Mouse (Mus musculus) heart, postnatal 10 days (tissue): Measurements from ENCODE around the gene Coro1b. TPM values are rescaled to one million over a fixed set of nuclear protein-coding genes. Genes with fewer than 3 reads are reported as not detected.
A peak's percentile ranks its signal among the peaks of the same experiment; 100 is the strongest.

Experiments
- DNase-seq, 2 experiments: peaks; one replicate each; pipeline ENCODE4 v3.0.0; 2021
- intact Hi-C: fragments of 180-260 bp; cut with DNase I; formaldehyde crosslinking; loops from one replicate; pipeline ENCODE4 v1.15.1; 2025
- total RNA-seq, 2 experiments: library from RNA; stranded (reverse); gene quantifications; 2 replicates each; pipeline ENCODE4 v1.2.3; 2021

The Coro1b gene
- total RNA-seq, 2 experiments from 2014 or later: 87.2 to 90.7 TPM

- intact Hi-C loops: no loop called here
- no peak for DNase-seq
These were observed 9.0 kb upstream of the Coro1b start, which contains the start of gene Gpr152 for GRCm38 (mm10) chr19:4139446-4139845. TSS of gene Gpr152 (plus strand) at chr19:4139787.

DNA sequence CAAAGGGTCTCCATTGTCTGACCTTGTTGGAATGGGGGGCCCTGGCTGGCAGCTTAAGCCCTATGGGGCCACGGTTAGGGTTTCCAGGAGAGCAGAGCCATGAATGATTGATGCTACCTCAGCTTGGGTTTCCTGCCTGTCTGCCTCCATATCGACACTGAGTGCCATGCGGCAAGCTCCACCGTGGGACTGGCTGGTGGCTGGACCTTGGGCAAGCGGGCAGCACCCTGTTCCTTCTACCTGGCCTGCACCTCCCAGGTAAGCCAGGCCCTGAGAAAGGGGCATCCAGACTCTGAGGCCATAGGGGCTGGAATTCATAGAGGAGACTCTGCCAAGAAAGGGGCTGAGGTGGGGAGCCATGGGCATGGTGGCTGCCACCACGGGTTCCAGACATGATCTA, 8.3 kb upstream of the Coro1b start:
- intact Hi-C loops: no loop called here

DNA sequence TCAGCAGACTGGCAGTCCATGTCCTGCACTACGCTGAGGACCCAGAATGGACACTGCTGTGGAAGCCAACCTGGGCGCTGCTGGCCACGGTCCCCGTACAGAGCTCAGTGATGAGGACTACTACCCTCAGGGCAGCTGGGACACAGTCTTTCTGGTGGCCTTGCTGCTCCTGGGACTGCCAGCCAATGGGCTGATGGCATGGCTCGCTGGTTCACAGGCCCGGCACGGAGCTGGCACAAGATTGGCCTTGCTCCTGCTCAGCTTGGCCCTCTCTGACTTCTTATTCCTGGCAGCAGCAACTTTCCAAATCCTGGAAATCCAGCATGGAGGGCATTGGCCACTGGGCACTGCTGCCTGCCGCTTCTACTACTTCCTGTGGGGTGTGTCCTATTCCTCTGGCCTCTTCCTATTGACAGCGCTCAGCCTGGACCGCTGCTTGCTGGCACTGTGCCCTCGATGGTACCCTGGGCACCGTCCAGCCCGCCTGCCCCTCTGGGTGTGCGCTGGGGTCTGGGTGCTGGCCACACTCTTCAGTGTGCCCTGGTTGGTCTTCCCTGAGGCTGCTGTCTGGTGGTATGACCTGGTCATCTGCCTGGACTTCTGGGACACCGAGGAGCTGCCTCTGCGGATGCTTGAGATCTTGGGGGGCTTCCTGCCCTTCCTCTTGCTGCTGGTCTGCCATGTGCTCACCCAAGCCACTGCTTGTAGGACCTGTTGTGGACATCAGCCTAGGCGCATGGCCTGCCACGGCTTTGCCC, 5.8 kb upstream of the Coro1b start:
- DNase-seq: no peak
- intact Hi-C loops: no loop called here

More for the DNA sequence above, 8.3 kb upstream of the Coro1b start:
- DNase-seq: no peak

DNA sequence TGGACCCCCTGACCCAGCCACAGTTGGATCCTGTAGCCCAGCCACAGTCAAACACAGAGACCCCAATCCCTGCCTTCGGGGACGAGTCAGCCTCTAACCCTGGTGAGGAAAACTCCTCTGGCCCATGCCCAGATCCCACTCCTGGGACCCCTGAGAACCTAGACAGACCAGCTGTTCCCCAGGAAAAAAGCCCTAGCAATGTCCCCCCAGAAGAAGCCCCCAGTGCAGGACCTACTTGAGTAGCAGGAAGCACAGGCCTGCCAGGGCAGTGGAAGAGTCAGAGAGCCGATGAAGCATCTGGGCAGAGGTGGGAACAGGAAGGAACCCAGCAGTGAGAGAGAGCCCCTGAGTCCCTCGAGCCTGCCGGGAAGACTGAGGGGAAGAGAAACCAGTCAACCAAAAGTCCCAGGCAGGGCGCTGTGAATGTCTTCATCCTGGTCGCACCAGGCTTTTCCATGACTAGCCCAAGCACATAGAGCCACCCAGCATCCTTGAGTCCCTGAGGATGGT, 4.6 kb upstream of the Coro1b start, which contains the start of gene Cabp4:
Gene Cabp4 (minus strand): TSS at position 275 of the 510 bp plus-strand sequence.
- no peak for DNase-seq
- intact Hi-C loops: no loop called here

- intact Hi-C loops: loop anchor here (5.0 kb wide), 1 partner anchor 128 kb away; no protein-coding TSS in a partner anchor
- DNase-seq: peak in 1 of 2 experiments; percentile 52
These were observed 3.6 kb upstream of the Coro1b start for GRCm38 (mm10) chr19:4144550-4145498.

- DNase-seq: no peak
- intact Hi-C loops: loop anchor here (2.0 to 5.0 kb wide), 2 partner anchors 15 to 129 kb away; no protein-coding TSS in a partner anchor
These were observed 2.5 kb upstream of the Coro1b start for GRCm38 (mm10) chr19:4145936-4146335.

DNA sequence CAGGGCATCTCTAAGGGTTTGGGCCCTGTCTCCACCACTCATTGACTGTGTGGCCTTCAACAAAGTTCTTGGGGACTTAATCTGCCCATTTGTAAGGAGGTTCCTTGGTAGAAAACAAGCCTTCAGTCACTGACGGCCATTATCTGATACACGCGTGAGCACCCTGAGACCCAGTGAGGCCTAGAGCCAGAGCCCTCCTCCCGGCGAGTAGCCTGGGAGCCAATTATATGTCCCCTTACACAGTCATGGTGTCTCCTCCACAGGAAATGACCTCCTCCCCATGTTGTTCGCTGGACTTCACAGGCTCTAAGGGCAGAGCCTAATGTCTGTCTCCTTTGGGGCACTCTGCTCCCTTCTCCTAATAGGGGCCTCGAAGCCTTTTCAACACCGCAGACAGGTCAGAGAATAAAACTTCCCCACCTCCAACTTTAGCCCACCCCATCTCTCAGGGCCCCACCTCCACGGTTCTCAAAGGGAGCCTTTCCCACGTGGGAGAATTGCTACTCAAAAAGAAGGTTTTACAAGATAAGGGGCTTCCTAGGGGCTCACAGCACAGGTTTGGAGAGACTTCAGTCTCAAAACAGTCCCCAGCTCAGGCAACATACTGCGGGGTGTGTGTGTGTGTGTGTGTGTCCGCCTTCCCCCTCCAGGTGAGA, 1.9 kb upstream of the Coro1b start:
- no peak for DNase-seq
- intact Hi-C loops: loop anchor here (2.0 to 5.0 kb wide), 2 partner anchors 16 to 129 kb away; no protein-coding TSS in a partner anchor

DNA sequence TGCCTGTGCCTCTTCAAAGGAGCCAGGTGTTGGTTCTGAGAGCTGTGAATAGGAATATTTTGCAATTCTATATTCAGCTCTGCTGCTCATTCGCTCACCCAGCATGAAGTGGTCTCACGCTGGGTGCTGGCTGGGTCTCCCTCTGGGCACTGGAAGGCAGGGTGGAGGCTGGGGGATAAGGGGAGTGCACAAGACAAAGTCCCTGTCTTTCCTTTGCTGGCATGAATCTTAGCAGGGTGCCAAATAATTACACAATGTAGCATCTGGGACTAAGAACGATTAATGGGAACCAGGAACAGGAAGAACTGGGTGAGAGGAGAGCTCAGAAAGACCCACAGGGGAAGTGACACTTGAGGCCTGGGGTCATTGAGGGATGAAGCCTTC, 1.4 kb upstream of the Coro1b start:
- DNase-seq: no peak

DNA sequence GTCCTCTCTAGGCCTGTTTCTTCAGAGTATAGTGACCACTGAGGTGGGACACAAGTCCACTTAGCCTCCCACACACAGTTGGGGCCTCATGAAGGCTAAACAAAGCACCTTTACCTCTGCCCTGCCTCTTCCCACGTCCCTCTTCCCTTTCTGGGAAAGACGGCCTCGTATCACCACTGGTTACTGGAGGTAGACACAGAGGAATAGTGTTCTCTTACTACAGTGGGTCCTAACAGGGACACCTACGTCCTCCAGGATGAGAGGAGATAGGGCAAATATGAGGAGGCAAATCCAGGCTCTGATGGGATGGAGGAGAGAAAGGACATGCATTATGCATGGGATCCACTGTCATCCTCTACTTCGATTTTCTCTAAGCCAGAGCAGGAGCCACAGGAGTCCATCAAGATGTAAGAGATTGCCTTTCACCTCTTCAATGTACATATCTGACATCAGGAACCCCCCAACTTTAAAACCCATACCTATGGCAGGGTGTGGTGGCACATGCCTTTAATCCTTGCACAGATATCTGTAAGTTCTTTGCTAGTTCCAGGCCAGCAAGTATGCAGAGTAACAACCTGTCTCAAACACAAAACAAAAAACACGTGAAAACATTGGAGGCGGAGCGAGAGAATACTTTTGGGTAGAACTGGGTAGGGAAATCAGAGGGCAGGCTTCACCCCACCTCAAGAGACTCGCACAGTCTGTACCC, 483 bp upstream of the Coro1b start:
- intact Hi-C loops: loop anchor here (2.0 to 5.0 kb wide), 2 partner anchors 17 to 131 kb away; no protein-coding TSS in a partner anchor
- no peak for DNase-seq

More for the DNA sequence above, 1.4 kb upstream of the Coro1b start:
- intact Hi-C loops: loop anchor here (2.0 to 5.0 kb wide), 2 partner anchors 16 to 130 kb away; no protein-coding TSS in a partner anchor

GRCm38 (mm10) chr19:4148819-4149218, 400 bp downstream of the Coro1b start:
- no peak for DNase-seq
- intact Hi-C loops: loop anchor here (5.0 kb wide), 1 partner anchor 132 kb away; no protein-coding TSS in a partner anchor

- intact Hi-C loops: loop anchor here (5.0 kb wide), 1 partner anchor 132 kb away; no protein-coding TSS in a partner anchor
- peak in 1 of 2 experiments; percentile 29 for DNase-seq
These were observed 864 bp downstream of the Coro1b start for GRCm38 (mm10) chr19:4149283-4149682.

GRCm38 (mm10) chr19:4149764-4150461, 1.5 kb downstream of the Coro1b start:
- intact Hi-C loops: loop anchor here (5.0 kb wide), 1 partner anchor 133 kb away; no protein-coding TSS in a partner anchor
- no peak for DNase-seq

DNA sequence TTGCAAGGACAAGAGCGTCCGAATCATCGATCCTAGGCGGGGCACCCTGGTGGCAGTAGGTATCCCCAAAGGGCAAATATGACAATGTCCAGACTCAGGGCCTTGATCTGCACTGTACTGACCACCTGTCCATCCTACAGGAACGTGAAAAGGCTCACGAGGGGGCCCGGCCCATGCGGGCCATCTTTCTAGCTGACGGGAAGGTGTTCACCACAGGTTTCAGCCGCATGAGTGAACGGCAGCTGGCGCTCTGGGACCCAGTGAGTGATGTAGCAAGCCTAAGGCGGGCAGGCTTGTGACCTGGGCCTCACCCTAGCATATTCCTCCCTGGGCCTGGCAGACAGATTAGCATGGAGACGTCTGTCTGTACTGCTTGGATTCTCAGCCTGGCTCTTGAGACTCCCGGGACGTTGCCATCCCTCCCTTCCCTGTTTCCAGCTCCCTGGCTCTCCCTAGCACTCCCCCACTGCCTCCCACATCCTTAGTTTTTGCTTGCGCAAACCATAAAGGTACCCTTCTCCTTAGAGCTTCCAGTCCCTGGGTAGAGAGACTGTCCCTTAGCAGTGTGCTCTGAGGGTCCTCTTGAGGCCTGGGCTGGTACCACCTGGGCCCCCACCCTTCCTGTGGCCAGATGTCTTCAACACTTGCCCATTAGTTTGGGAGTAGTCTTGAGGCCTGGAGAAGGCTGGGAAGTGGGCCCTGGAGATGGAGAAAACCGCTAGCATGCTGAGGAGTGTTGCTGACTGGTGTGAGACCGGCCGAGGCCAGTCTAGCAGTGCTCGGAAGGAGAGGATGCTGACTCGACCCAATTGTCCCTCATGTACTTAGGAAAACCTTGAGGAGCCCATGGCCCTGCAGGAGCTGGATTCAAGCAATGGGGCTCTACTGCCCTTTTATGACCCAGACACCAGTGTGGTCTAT, 2.4 kb downstream of the Coro1b start:
- intact Hi-C loops: no loop called here
- no peak for DNase-seq

DNA sequence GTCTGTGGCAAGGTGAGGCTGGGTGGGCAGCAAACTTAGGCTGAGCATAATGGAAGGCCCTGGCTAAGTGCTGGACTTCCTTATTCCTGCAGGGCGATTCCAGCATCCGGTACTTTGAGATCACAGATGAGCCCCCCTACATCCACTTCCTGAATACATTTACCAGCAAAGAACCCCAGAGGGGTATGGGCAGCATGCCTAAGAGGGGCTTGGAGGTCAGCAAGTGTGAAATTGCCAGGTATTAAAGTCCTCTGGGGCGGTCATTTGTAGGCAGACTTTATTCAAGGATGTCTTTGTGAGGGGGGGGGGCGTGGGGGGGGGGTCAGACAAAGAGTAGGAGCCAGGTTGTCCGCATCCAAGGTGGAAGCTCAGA, 3.1 kb downstream of the Coro1b start:
- DNase-seq: no peak
- intact Hi-C loops: no loop called here

DNA sequence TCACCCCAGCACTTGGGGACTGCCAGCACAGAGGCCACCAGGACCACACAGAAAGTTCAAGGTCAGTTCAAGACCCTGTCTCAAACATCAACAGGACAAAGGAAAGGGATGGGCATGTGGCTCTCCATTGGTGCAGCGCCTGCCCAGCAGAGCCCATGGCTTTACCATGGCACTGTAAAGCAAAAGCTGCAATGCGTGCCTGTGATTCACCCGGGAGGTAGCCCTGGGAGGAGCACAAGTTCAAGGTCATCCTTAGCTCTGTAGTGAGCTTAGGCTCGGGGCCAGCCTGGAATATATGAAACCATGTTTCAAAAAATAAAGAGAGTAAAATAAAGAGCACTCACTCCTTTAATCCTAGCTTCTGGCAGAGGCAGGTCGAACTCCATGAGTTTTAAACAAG, 3.5 kb downstream of the Coro1b start:
- no peak for DNase-seq
- intact Hi-C loops: no loop called here

- DNase-seq: no peak
- intact Hi-C loops: no loop called here
These were observed 4.2 kb downstream of the Coro1b start for GRCm38 (mm10) chr19:4152445-4153231.

- peak; percentile 63 to 69 for DNase-seq
- intact Hi-C loops: no loop called here
These were observed 4.8 kb downstream of the Coro1b start, which contains the start of gene Ptprcap for GRCm38 (mm10) chr19:4153232-4153654. TSS of gene Ptprcap (plus strand) at chr19:4153604.
